Mouse (Mus musculus): ENCODE results near the gene Dner. TPM values are rescaled to one million over a fixed set of nuclear protein-coding genes. Genes with fewer than 3 reads are reported as not detected.

The Dner gene
- total RNA-seq, 1 experiment = 2.1 TPM

DNA sequence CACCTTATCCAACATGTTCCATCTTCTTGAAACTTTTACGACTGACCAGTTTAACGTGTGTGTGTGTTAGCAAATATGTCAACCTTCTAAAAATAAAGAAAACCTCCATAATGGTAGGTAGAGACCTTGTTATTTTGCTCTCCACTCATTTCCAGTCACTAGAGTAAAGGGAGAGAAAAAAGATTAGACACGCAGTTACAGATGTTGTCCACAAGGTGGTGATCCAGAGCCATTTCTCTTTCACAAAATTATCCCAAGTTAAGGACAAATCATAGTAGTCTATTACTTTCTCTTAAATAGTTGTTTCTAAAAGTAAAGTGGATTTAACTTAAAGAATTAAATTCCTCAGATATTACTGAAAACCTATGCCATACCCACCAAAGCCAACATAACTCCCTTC, 37.8 kb upstream of the Dner start:
- no peak overlapping the region for H3K4me3 ChIP-seq (ENCODE audit: insufficient read depth in 1 of 2, low read depth in 1 of 2, low read length in 2 of 2, poor library complexity in 1 of 2, severe bottlenecking in 1 of 2)
- peak; percentile 26 for DNase-seq (ENCODE audit: low read depth, low spot score)
- in situ Hi-C loops (cut with MboI; ENCODE audit: low sequenced_read_pairs in 2 of 2, unreplicated experiment in 2 of 2) = no loop called here

GRCm38 (mm10) chr1:84731763-84732162, 35.7 kb upstream of the Dner start:
- H3K4me3 ChIP-seq (ENCODE audit: insufficient read depth in 1 of 2, low read depth in 1 of 2, low read length in 2 of 2, poor library complexity in 1 of 2, severe bottlenecking in 1 of 2) = no peak overlapping the region
- H3K36me3 ChIP-seq (ENCODE audit: control insufficient read depth, insufficient read depth, low read length, poor library complexity, severe bottlenecking) = peaks cover 11% of the 10 kb centered on the region
- H3K27ac ChIP-seq (ENCODE audit: insufficient read depth, low read depth, low read length, poor library complexity, severe bottlenecking) = no peak overlapping the region; the same call in 1 of the 2 replicates
- H3K9me3 ChIP-seq (ENCODE audit: control insufficient read depth, insufficient read depth, low read depth, low read length) = no peaks in the 10 kb centered on the region
- H3K4me1 ChIP-seq (ENCODE audit: control insufficient read depth in 2 of 2, insufficient read depth in 2 of 2, low read length in 2 of 2, poor library complexity in 1 of 2) = no peaks in the 10 kb centered on the region
- no peak for DNase-seq (ENCODE audit: low read depth, low spot score)
- in situ Hi-C loops (cut with MboI; ENCODE audit: low sequenced_read_pairs in 2 of 2, unreplicated experiment in 2 of 2) = no loop called here
- TF ChIP-seq ZC3H11A (IDR thresholded peaks at IDR 0.05; ENCODE audit: borderline replicate concordance, low read depth, low read length) (no peak), MAFK (IDR thresholded peaks at IDR 0.05; ENCODE audit: insufficient read depth, low read depth, low read length) (no peak), CHD2 (IDR thresholded peaks at IDR 0.05; ENCODE audit: low read depth, low read length) (no peak), HCFC1 (IDR thresholded peaks at IDR 0.05; ENCODE audit: borderline replicate concordance, insufficient read depth, low read length) (no peak), ZNF384 (IDR thresholded peaks at IDR 0.05; ENCODE audit: low read depth, low read length) (no peak)
- no peak overlapping the region for H3K9ac ChIP-seq (ENCODE audit: insufficient read depth, low read depth, low read length, poor library complexity, severe bottlenecking)

More for the DNA sequence above, 37.8 kb upstream of the Dner start:
- Histone ChIP-seq H3K9ac (ENCODE audit: insufficient read depth, low read depth, low read length, poor library complexity, severe bottlenecking) (no peak overlapping the region), H3K9me3 (ENCODE audit: control insufficient read depth, insufficient read depth, low read depth, low read length) (no peaks in the 10 kb centered on the region), H3K36me3 (ENCODE audit: control insufficient read depth, insufficient read depth, low read length, poor library complexity, severe bottlenecking) (peaks cover 16% of the 10 kb centered on the region), H3K27ac (ENCODE audit: insufficient read depth, low read depth, low read length, poor library complexity, severe bottlenecking) (no peak overlapping the region), H3K4me1 (ENCODE audit: control insufficient read depth in 2 of 2, insufficient read depth in 2 of 2, low read length in 2 of 2, poor library complexity in 1 of 2) (no peaks in the 10 kb centered on the region)
- TF ChIP-seq ZNF384 (IDR thresholded peaks at IDR 0.05; ENCODE audit: low read depth, low read length) (no peak), CHD2 (IDR thresholded peaks at IDR 0.05; ENCODE audit: low read depth, low read length) (no peak), MAFK (IDR thresholded peaks at IDR 0.05; ENCODE audit: insufficient read depth, low read depth, low read length) (no peak), ZC3H11A (IDR thresholded peaks at IDR 0.05; ENCODE audit: borderline replicate concordance, low read depth, low read length) (no peak), HCFC1 (IDR thresholded peaks at IDR 0.05; ENCODE audit: borderline replicate concordance, insufficient read depth, low read length) (no peak)

DNA sequence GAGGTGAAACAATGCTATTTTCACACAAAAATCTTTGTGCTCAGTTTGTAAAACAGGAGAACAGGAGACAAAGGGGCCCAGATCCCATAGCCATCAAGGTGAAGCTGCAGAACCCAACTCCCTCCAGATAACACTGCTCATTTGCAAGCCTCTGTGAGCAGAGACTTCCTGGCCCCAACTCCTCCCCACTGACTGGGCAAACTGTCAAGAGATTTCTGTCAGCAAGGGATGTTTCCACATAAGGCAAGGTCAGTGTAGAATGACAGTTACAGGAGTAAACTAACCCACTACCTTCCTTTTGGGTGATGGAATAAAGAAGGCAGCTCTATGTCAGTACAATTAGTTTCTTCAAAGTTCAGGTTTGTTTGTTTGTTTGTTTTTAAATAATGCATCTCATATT, 26.8 kb upstream of the Dner start:
- in situ Hi-C loops (cut with MboI; ENCODE audit: low sequenced_read_pairs in 2 of 2, unreplicated experiment in 2 of 2) = loop anchor here in 1 of 2 experiments (10.0 kb wide), 1 partner anchor 152 kb away; no protein-coding TSS in a partner anchor
- no peak overlapping the region for H3K4me3 ChIP-seq (ENCODE audit: insufficient read depth in 1 of 2, low read depth in 1 of 2, low read length in 2 of 2, poor library complexity in 1 of 2, severe bottlenecking in 1 of 2)
- H3K27ac ChIP-seq (ENCODE audit: insufficient read depth, low read depth, low read length, poor library complexity, severe bottlenecking) = no peak overlapping the region
- peaks cover 20% of the 10 kb centered on the region for H3K36me3 ChIP-seq (ENCODE audit: control insufficient read depth, insufficient read depth, low read length, poor library complexity, severe bottlenecking)
- H3K9ac ChIP-seq (ENCODE audit: insufficient read depth, low read depth, low read length, poor library complexity, severe bottlenecking) = no peak overlapping the region
- no peak for DNase-seq (ENCODE audit: low read depth, low spot score)
- H3K9me3 ChIP-seq (ENCODE audit: control insufficient read depth, insufficient read depth, low read depth, low read length) = no peaks in the 10 kb centered on the region
- no peak for TF ChIP-seq MAFK (IDR thresholded peaks at IDR 0.05; ENCODE audit: insufficient read depth, low read depth, low read length)
- no peak for TF ChIP-seq CHD2 (IDR thresholded peaks at IDR 0.05; ENCODE audit: low read depth, low read length)
- TF ChIP-seq ZC3H11A (IDR thresholded peaks at IDR 0.05; ENCODE audit: borderline replicate concordance, low read depth, low read length) = no peak
- no peak for TF ChIP-seq HCFC1 (IDR thresholded peaks at IDR 0.05; ENCODE audit: borderline replicate concordance, insufficient read depth, low read length)
- peaks cover 0 to 3% of the 10 kb centered on the region in 2 experiments; a peak in 1 of 4 replicates for H3K4me1 ChIP-seq (ENCODE audit: control insufficient read depth in 2 of 2, insufficient read depth in 2 of 2, low read length in 2 of 2, poor library complexity in 1 of 2)

DNA sequence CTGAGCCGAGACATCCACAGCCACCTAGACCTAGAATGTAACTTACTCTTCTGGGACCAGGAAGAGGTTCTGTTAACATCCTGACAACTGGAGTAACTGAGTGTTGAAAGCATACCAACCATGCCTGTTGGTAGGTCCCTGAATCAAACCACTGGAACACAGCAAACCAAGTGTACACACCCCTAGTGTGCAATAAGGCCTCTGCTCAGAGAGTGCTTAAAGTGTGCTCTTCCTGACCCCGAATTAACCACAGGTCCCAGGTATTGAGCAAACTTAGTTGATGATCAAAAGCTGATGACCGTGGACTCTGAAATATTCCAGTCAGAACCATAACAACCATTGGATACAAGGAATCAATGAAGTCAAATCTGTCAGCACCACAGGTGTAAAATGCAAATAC, 26.4 kb upstream of the Dner start:
- no peaks in the 10 kb centered on the region for H3K9me3 ChIP-seq (ENCODE audit: control insufficient read depth, insufficient read depth, low read depth, low read length)
- no peak overlapping the region for H3K27ac ChIP-seq (ENCODE audit: insufficient read depth, low read depth, low read length, poor library complexity, severe bottlenecking)
- no peak overlapping the region for H3K9ac ChIP-seq (ENCODE audit: insufficient read depth, low read depth, low read length, poor library complexity, severe bottlenecking)
- no peak overlapping the region for H3K4me3 ChIP-seq (ENCODE audit: insufficient read depth in 1 of 2, low read depth in 1 of 2, low read length in 2 of 2, poor library complexity in 1 of 2, severe bottlenecking in 1 of 2)
- H3K36me3 ChIP-seq (ENCODE audit: control insufficient read depth, insufficient read depth, low read length, poor library complexity, severe bottlenecking) = peaks cover 20% of the 10 kb centered on the region
- in situ Hi-C loops (cut with MboI; ENCODE audit: low sequenced_read_pairs in 2 of 2, unreplicated experiment in 2 of 2) = loop anchor here in 1 of 2 experiments (10.0 kb wide), 1 partner anchor 152 kb away; no protein-coding TSS in a partner anchor
- no peak for TF ChIP-seq CHD2 (IDR thresholded peaks at IDR 0.05; ENCODE audit: low read depth, low read length)
- TF ChIP-seq ZC3H11A (IDR thresholded peaks at IDR 0.05; ENCODE audit: borderline replicate concordance, low read depth, low read length) = no peak
- no peak for TF ChIP-seq HCFC1 (IDR thresholded peaks at IDR 0.05; ENCODE audit: borderline replicate concordance, insufficient read depth, low read length)
- no peak for TF ChIP-seq MAFK (IDR thresholded peaks at IDR 0.05; ENCODE audit: insufficient read depth, low read depth, low read length)
- TF ChIP-seq ZNF384 (IDR thresholded peaks at IDR 0.05; ENCODE audit: low read depth, low read length) = no peak
- DNase-seq (ENCODE audit: low read depth, low spot score) = no peak
- H3K4me1 ChIP-seq (ENCODE audit: control insufficient read depth in 2 of 2, insufficient read depth in 2 of 2, low read length in 2 of 2, poor library complexity in 1 of 2) = peaks cover 0 to 3% of the 10 kb centered on the region in 2 experiments; a peak in 1 of 4 replicates

Data from ES-E14 (cell line).